Mouse (Mus musculus) G1E (cell line): Measurements from ENCODE around the gene Ube2d3. TPM values are rescaled to one million over a fixed set of nuclear protein-coding genes. Genes with fewer than 3 reads are reported as not detected.
A peak's percentile ranks its signal among the peaks of the same experiment; 100 is the strongest.
"Not testable (repeated sequence)": the region's sequence is repeated elsewhere in the genome, so short reads cannot be mapped to it uniquely, and the experiment has no call there.

Experiments used
- ATAC-seq: 2 replicates; pipeline ENCODE4 v1.8.0; 2016; ENCODE audit warnings: mild to moderate bottlenecking; ENCODE audit not compliant: insufficient number of reproducible peaks, poor library complexity, low FRiP score, severe bottlenecking; ENCODE audit errors: extremely low read depth
- DNase-seq: peaks from one replicate; pipeline ENCODE4 v3.0.0; 2012; ENCODE audit warnings: low spot score
- H3K27me3 ChIP-seq: 2 replicates; pipeline ENCODE4 v1.6.1; 2012; ENCODE audit warnings: mild to moderate bottlenecking, low read length, inconsistent platforms; ENCODE audit not compliant: insufficient read depth
- H3K36me3 ChIP-seq: replicated peaks from 2 replicates; pipeline ENCODE3; 2012; ENCODE audit warnings: mild to moderate bottlenecking, inconsistent platforms
- H3K4me1 ChIP-seq: 2 replicates; pipeline ENCODE4 v1.6.1; 2012; ENCODE audit warnings: low read depth, low read length, inconsistent platforms, mixed read lengths; ENCODE audit not compliant: insufficient read depth
- H3K4me3 ChIP-seq: 2 replicates; pipeline ENCODE4 v1.5.1; 2012; ENCODE audit warnings: low read depth, mild to moderate bottlenecking, inconsistent platforms, low read length, moderate library complexity, mixed read lengths
- H3K9me3 ChIP-seq: replicated peaks from 2 replicates; pipeline ENCODE4 v1.6.1; 2012; ENCODE audit warnings: inconsistent platforms
- CTCF ChIP-seq: IDR thresholded peaks from 2 replicates; pipeline ENCODE4 v1.5.1; 2012; ENCODE audit warnings: low read depth, low read length, inconsistent platforms, mixed read lengths
- GATA1 ChIP-seq: IDR thresholded peaks from 2 replicates; pipeline ENCODE4 v1.6.1; 2012; ENCODE audit warnings: borderline replicate concordance, low read length, inconsistent platforms, mixed read lengths
- GATA2 ChIP-seq: IDR thresholded peaks from 2 replicates; pipeline ENCODE4 v1.6.1; 2012; ENCODE audit warnings: low read depth, low read length, inconsistent platforms, borderline replicate concordance
- POLR2AphosphoS5 ChIP-seq: IDR thresholded peaks from 2 replicates; pipeline ENCODE4 v1.6.1; 2012; ENCODE audit warnings: low read depth, low read length, inconsistent platforms; ENCODE audit not compliant: insufficient replicate concordance
- TAL1 ChIP-seq: conservative IDR thresholded peaks from 2 replicates; pipeline ENCODE4 v1.6.1; 2012; ENCODE audit warnings: low read depth, low read length, inconsistent platforms, mixed read lengths
- polyA plus RNA-seq: library from polyadenylated mRNA; stranded (reverse); fragments of >175 nt; gene quantifications from 2 replicates; pipeline ENCODE4 v1.2.3, GENCODE M21; 2012
- total RNA-seq, 2 experiments: library from RNA; stranded (forward) in 1 of 2; stranded (reverse) in 1 of 2; fragments of 200-1000 nt in 1 of 2; fragments of >200 nt in 1 of 2; fragmentation: Nextera tagmentation in 1 of 2; gene quantifications; 2 replicates each; pipeline ENCODE4 v1.2.3; 2014 to 2017

Gene Ube2d3
- total and polyA plus RNA-seq, 3 experiments = 446 to 1,026 (median 623) TPM

DNA sequence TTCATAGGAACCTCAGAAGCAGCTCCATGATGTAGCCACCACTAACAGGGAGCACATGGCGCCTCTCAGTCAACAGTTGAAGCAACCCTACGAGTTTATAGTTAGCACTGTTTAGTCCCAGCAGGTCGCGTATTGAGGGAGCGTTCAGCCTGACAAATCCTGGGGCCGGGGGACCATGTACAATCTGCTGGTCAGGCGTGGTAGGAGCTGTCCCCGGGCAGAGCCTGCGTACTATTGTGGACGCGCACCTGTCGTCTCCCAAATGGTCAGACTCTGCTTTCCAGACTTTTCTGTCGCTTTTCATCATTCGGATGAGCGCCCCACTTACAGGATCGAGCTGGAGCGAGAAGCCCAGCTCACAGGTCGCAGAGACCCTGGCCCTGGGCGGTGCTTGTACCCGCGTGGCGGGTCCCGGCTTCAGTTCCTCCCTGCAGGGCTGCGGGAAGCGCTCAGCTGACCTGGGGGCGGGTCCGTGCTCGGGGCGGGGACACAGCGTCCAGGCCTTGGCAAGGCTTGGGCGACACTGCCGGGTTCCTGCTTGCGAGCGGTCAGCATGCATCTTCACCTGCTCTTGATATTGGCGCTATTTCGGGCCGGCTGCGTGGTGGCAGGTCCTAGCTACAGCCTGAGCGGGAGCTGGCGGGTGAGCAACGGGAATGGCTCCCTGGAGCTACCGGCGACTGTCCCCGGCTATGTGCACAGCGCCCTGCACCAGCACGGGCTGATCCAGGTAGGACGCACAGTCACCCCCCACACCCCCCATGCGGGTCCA lies 47.4 kb downstream of the Ube2d3 start, which contains the start of gene Manba:
Gene Manba, plus strand, starts transcription at position 484 of the 772 bp plus-strand sequence.
- Histone ChIP-seq H3K27me3 (peaks cover 4% of the 10 kb centered on the region; the same call in 1 of the 2 replicates), H3K4me3 (peak within 1 kb of the TSS; percentile 94), H3K36me3 (peaks cover 12% of the 10 kb centered on the region), H3K9me3 (no peaks in the 10 kb centered on the region), H3K4me1 (peaks cover 21% of the 10 kb centered on the region)
- peak; percentile 83 for ATAC-seq
- TF ChIP-seq GATA2 = no peak
- no peak for TF ChIP-seq CTCF
- no peak for TF ChIP-seq TAL1
- TF ChIP-seq POLR2AphosphoS5 = no peak
- TF ChIP-seq GATA1 = no peak
- DNase-seq = peak; percentile 86

GRCm38 (mm10) chr3:135485900-135486241 lies 47.9 kb downstream of the Ube2d3 start:
- ATAC-seq = peak; percentile 19; the same call in 1 of the 2 replicates
- no peak for DNase-seq
- H3K4me1 ChIP-seq = peaks cover 19% of the 10 kb centered on the region
- H3K9me3 ChIP-seq = no peaks in the 10 kb centered on the region
- H3K36me3 ChIP-seq = peaks cover 17% of the 10 kb centered on the region
- no peaks in the 10 kb centered on the region; the same call in 1 of the 2 replicates for H3K27me3 ChIP-seq
- no peak for TF ChIP-seq GATA1
- no peak for TF ChIP-seq POLR2AphosphoS5
- no peak for TF ChIP-seq CTCF
- no peak for TF ChIP-seq GATA2
- no peak for TF ChIP-seq TAL1
- H3K4me3 ChIP-seq = peak overlapping the region; percentile 94

GRCm38 (mm10) chr3:135486351-135486750 lies 48.4 kb downstream of the Ube2d3 start:
- Histone ChIP-seq H3K4me1 (peaks cover 19% of the 10 kb centered on the region), H3K36me3 (peaks cover 22% of the 10 kb centered on the region), H3K4me3 (peak overlapping the region; percentile 94), H3K9me3 (no peaks in the 10 kb centered on the region), H3K27me3 (no peaks in the 10 kb centered on the region; the same call in 1 of the 2 replicates)
- DNase-seq (no peak), ATAC-seq (no peak)
- TF ChIP-seq CTCF (no peak), TAL1 (no peak), POLR2AphosphoS5 (no peak), GATA1 (no peak), GATA2 (no peak)

DNA sequence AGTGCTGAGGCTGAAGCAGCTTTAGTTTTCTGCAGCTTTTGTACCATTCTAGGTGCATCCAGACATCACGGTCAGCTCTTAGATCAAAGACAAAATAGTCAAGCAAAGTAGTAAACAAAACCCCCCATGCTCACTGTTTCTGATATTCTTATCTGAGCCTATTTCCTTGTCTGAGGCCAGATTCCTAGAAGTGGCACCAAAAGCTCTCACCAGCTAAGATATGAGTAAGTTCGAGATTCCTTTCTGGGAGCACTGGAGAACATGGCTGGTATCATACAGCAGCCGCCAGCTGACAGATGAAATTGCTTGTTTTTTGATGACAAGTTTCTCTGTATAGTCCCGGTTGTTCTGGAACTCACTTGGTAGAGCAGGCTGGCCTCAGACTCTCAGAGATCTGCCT lies 49.9 kb downstream of the Ube2d3 start:
- no peak for ATAC-seq
- DNase-seq = no peak
- H3K27me3 ChIP-seq = no peaks in the 10 kb centered on the region
- H3K4me1 ChIP-seq = peaks cover 19% of the 10 kb centered on the region
- no peaks in the 10 kb centered on the region for H3K9me3 ChIP-seq
- TF ChIP-seq GATA2 (no peak), TAL1 (no peak), GATA1 (no peak), CTCF (no peak), POLR2AphosphoS5 (no peak)
- H3K4me3 ChIP-seq = no peak overlapping the region
- H3K36me3 ChIP-seq = peaks cover 27% of the 10 kb centered on the region

- H3K9me3 ChIP-seq = no peaks in the 10 kb centered on the region
- no peak overlapping the region for H3K4me3 ChIP-seq
- H3K36me3 ChIP-seq = peaks cover 24% of the 10 kb centered on the region
- no peaks in the 10 kb centered on the region for H3K27me3 ChIP-seq
- no peak for ATAC-seq
- peaks cover 13% of the 10 kb centered on the region for H3K4me1 ChIP-seq
- no peak for TF ChIP-seq POLR2AphosphoS5
- no peak for TF ChIP-seq GATA1
- TF ChIP-seq CTCF = no peak
- TF ChIP-seq GATA2 = no peak
- no peak for TF ChIP-seq TAL1
- no peak for DNase-seq
Observed at GRCm38 (mm10) chr3:135489865-135490520, 52.0 kb downstream of the Ube2d3 start.

DNA sequence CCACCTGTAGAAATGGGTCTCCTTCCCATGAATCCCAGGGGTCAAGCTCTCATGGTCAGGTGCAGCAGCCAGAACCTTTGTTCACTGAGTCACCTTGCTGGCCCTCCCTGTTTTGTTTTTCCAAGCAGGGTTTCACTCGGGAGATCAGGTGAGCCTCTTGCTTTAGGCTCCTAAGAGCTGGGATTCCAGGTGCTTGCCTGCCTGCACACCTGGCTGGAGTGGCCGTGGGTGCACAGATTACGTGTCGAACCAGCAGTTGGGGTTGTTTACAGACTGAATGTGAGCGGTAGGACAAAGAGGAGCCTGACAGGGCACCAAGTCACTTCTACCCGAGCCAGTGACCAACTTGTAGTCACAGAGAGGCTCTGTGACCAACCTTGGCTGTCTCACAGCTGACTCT lies 53.2 kb downstream of the Ube2d3 start:
- DNase-seq (no peak), ATAC-seq (no peak)
- Histone ChIP-seq H3K9me3 (no peaks in the 10 kb centered on the region), H3K4me1 (peaks cover 8% of the 10 kb centered on the region; the same call in 1 of the 2 replicates), H3K36me3 (peaks cover 24% of the 10 kb centered on the region), H3K27me3 (no peaks in the 10 kb centered on the region), H3K4me3 (no peak overlapping the region)
- TF ChIP-seq TAL1 = no peak
- no peak for TF ChIP-seq POLR2AphosphoS5
- TF ChIP-seq CTCF = no peak
- no peak for TF ChIP-seq GATA1
- TF ChIP-seq GATA2 = no peak

GRCm38 (mm10) chr3:135493320-135493719 lies 55.4 kb downstream of the Ube2d3 start:
- H3K36me3 ChIP-seq = peaks cover 20% of the 10 kb centered on the region
- H3K27me3 ChIP-seq, ATAC-seq, DNase-seq, H3K4me3 ChIP-seq, H3K9me3 ChIP-seq, H3K4me1 ChIP-seq: not testable (repeated sequence)

DNA sequence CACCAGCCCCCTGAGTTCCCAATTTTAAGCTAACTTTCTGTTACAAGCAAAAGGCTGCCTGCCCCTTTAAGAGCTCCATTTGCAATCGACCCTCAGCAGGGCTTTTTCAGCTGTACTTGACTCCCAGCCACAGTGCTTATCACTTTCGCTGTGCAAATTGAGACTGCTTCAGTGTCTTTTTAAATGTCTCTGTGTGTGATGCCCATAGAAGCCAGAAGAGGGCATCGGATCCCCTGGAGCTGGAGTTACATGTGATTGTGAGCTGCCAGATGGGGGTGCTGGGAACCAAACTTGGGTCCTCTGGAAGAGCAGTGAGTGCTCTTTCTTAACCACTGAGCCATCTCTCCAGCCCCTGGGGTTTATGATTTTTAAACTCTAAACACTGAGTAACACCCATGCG lies 60.0 kb downstream of the Ube2d3 start:
- not testable (repeated sequence) for ATAC-seq, DNase-seq, H3K27me3 ChIP-seq, H3K4me1 ChIP-seq, H3K9me3 ChIP-seq, H3K4me3 ChIP-seq
- H3K36me3 ChIP-seq = peaks cover 13% of the 10 kb centered on the region
